Mouse (Mus musculus) kidney, embryonic 14.5 days (tissue): ENCODE measurements around the gene Hipk2. TPM values are rescaled to one million over a fixed set of nuclear protein-coding genes. Genes with fewer than 3 reads are reported as not detected.

Experiments
- ATAC-seq: fragments of 200-750 bp; cut with Nextera tagmentation; 2 replicates; pipeline ENCODE4 v1.8.0; 2017; ENCODE audit warnings: moderate number of reproducible peaks, mild to moderate bottlenecking, moderate TSS enrichment, moderate library complexity; ENCODE audit not compliant: low FRiP score, low TSS enrichment
- H3K27ac ChIP-seq: fragments of 300-500 bp; sonication (generic); 2 replicates; pipeline ENCODE4 v1.5.1; 2014; ENCODE audit warnings: low read depth, mild to moderate bottlenecking, low read length, moderate library complexity, mixed read lengths
- H3K27me3 ChIP-seq: fragments of 300-500 bp; sonication (generic); 2 replicates; pipeline ENCODE4 v1.6.1; 2014; ENCODE audit warnings: mild to moderate bottlenecking, low read length; ENCODE audit not compliant: control insufficient read depth, insufficient read depth
- H3K36me3 ChIP-seq: fragments of 300-500 bp; sonication (generic); 2 replicates; pipeline ENCODE4 v1.6.1; 2014; ENCODE audit warnings: low read length, mixed read lengths; ENCODE audit not compliant: control insufficient read depth, insufficient read depth
- H3K4me1 ChIP-seq: fragments of 300-500 bp; sonication (generic); 2 replicates; pipeline ENCODE4 v1.6.1; 2014; ENCODE audit warnings: low read length, mixed read lengths; ENCODE audit not compliant: control insufficient read depth, insufficient read depth
- H3K4me2 ChIP-seq: fragments of 300-500 bp; sonication (generic); replicated peaks from 2 replicates; pipeline ENCODE4 v1.6.1; 2014; ENCODE audit warnings: low read depth, mild to moderate bottlenecking, low read length
- H3K4me3 ChIP-seq: fragments of 300-500 bp; sonication (generic); 2 replicates; pipeline ENCODE4 v1.5.1; 2014; ENCODE audit warnings: mild to moderate bottlenecking, low read length
- H3K9ac ChIP-seq: fragments of 300-500 bp; sonication (generic); 2 replicates; pipeline ENCODE4 v1.6.1; 2014; ENCODE audit warnings: low read depth, mild to moderate bottlenecking, low read length, moderate library complexity
- H3K9me3 ChIP-seq: fragments of 300-500 bp; sonication (generic); 2 replicates; pipeline ENCODE4 v1.6.1; 2016; ENCODE audit warnings: low read length; ENCODE audit not compliant: control insufficient read depth
- WGBS: fragments of 180-500 bp; shearing (Covaris S2); extraction: QIAGEN DNeasy Blood & Tissue Kit; methylation state at CpG from one replicate; pipeline ENCODE4 v1.1.7; 2014; 5-methylcytosine and 5-hydroxymethylcytosine counted together
- polyA plus RNA-seq: library from polyadenylated mRNA; unstranded; fragments of >200 nt; fragmentation: Nextera tagmentation; extraction: Ambion mirVana; gene quantifications from 2 replicates; pipeline ENCODE4 v1.2.1, GENCODE M21; 2014

Gene Hipk2
- polyA plus RNA-seq, 1 experiment from 2014 or later, result 33.6 TPM

GRCm38 (mm10) chr6:38743351-38743750 lies 132.6 kb downstream of the Hipk2 start:
- WGBS, result 98% methylated on average over 7 of the region's 7 CpGs
- H3K9me3 ChIP-seq, result no peaks in the 10 kb centered on the region
- H3K4me3 ChIP-seq, result no peak overlapping the region
- no peak for ATAC-seq
- no peaks in the 10 kb centered on the region for H3K4me1 ChIP-seq
- H3K9ac ChIP-seq, result no peak overlapping the region
- H3K36me3 ChIP-seq, result peaks cover 75% of the 10 kb centered on the region
- no peaks in the 10 kb centered on the region for H3K27me3 ChIP-seq
- H3K27ac ChIP-seq, result no peak overlapping the region
- H3K4me2 ChIP-seq, result no peak overlapping the region

- Histone ChIP-seq H3K9me3 (no peaks in the 10 kb centered on the region), H3K36me3 (peaks cover 75% of the 10 kb centered on the region)
- 94% methylated on average over 3 of the region's 3 CpGs for WGBS
These were observed 133.5 kb downstream of the Hipk2 start for GRCm38 (mm10) chr6:38742441-38742840.

DNA sequence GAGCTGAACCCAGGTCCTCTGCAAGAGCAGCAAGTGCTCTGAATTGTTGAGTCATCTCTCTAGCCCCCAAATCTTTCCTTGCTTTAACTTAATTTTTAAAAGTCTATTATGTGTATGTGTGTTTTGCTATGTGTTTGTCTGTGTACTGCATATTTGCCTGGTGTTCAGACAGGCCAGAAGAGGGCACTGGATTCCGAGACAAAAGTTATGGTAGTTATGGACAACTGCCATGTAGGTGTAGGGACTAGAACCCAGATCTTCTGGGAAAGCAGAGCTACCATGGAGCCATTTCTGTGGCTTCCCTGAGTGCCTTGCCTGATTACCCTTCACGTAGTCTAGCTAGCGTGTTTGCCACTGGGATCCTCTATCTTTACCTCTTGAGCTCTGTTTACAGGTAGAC lies 134.9 kb downstream of the Hipk2 start:
- Histone ChIP-seq H3K4me2 (no peak overlapping the region), H3K27ac (no peak overlapping the region), H3K9me3 (no peaks in the 10 kb centered on the region), H3K4me1 (no peaks in the 10 kb centered on the region), H3K4me3 (no peak overlapping the region), H3K27me3 (no peaks in the 10 kb centered on the region), H3K9ac (no peak overlapping the region), H3K36me3 (peaks cover 77% of the 10 kb centered on the region)
- WGBS, result 92% methylated on average over 3 of the region's 3 CpGs
- ATAC-seq, result no peak

More at GRCm38 (mm10) chr6:38742441-38742840, 133.5 kb downstream of the Hipk2 start:
- no peaks in the 10 kb centered on the region for H3K27me3 ChIP-seq
- H3K4me1 ChIP-seq, result no peaks in the 10 kb centered on the region
- H3K4me3 ChIP-seq, result no peak overlapping the region
- no peak for ATAC-seq
- no peak overlapping the region for H3K9ac ChIP-seq
- no peak overlapping the region for H3K4me2 ChIP-seq
- H3K27ac ChIP-seq, result no peak overlapping the region

- Histone ChIP-seq H3K36me3 (peaks cover 78% of the 10 kb centered on the region), H3K27ac (no peak overlapping the region), H3K4me2 (no peak overlapping the region), H3K9ac (no peak overlapping the region), H3K4me3 (no peak overlapping the region), H3K9me3 (no peaks in the 10 kb centered on the region), H3K4me1 (no peaks in the 10 kb centered on the region), H3K27me3 (no peaks in the 10 kb centered on the region)
- ATAC-seq, result no peak
- WGBS, result 75% methylated on average over 3 of the region's 3 CpGs
These were observed 136.7 kb downstream of the Hipk2 start for GRCm38 (mm10) chr6:38739266-38739665.

DNA sequence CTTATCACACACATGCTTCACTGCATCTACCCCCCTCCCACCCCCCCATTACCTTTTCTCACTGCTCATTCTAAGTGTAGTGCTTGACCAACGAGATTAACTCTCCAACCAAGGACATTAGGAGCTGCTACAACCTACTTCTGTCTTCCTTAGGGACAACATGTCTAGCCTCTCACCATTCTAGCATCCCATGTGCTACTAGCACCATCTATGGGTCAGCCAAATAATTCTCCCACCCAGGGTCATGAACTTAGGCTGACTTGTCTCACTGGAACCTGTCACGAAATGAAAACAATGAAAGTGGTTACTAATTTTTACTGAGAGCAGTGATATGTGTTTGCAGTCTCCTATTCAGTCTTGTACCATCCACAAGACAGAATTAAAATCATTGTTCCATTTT lies 138.2 kb downstream of the Hipk2 start:
- Histone ChIP-seq H3K4me2 (no peak overlapping the region), H3K9ac (no peak overlapping the region), H3K36me3 (peaks cover 75% of the 10 kb centered on the region), H3K4me1 (no peaks in the 10 kb centered on the region), H3K9me3 (no peaks in the 10 kb centered on the region), H3K27me3 (no peaks in the 10 kb centered on the region), H3K4me3 (no peak overlapping the region), H3K27ac (no peak overlapping the region)
- 62% methylated on average over 2 of the region's 2 CpGs for WGBS
- ATAC-seq, result no peak

GRCm38 (mm10) chr6:38736240-38736639 lies 139.7 kb downstream of the Hipk2 start:
- 25% methylated on average over 4 of the region's 4 CpGs for WGBS
- H3K27ac ChIP-seq, result no peak overlapping the region
- H3K36me3 ChIP-seq, result peaks cover 67% of the 10 kb centered on the region
- no peak overlapping the region for H3K9ac ChIP-seq
- no peaks in the 10 kb centered on the region for H3K9me3 ChIP-seq
- H3K27me3 ChIP-seq, result no peaks in the 10 kb centered on the region
- H3K4me2 ChIP-seq, result no peak overlapping the region
- ATAC-seq, result peak; percentile 62
- H3K4me3 ChIP-seq, result no peak overlapping the region
- H3K4me1 ChIP-seq, result no peaks in the 10 kb centered on the region

DNA sequence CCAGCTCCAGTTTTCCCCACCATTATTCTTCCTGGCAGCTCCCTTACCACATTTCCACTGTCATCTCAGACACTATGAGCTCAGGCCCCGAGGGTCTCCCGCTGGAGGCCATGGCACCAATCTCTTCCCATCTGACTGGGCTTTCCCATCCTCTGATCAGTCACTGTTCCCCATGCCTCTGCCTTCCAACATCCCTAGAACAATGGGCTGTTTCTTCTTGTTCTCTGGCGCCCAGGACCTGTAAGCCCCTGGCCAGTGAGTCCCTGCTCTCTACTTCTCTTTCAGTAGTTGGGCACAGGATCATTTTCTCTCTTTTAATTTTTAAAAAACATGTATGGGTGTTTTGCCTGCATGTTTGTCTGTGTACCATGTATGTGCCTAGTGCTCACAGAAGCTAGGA lies 143.3 kb downstream of the Hipk2 start:
- H3K36me3 ChIP-seq, result peaks cover 61% of the 10 kb centered on the region
- WGBS, result 83% methylated on average over 3 of the region's 3 CpGs

DNA sequence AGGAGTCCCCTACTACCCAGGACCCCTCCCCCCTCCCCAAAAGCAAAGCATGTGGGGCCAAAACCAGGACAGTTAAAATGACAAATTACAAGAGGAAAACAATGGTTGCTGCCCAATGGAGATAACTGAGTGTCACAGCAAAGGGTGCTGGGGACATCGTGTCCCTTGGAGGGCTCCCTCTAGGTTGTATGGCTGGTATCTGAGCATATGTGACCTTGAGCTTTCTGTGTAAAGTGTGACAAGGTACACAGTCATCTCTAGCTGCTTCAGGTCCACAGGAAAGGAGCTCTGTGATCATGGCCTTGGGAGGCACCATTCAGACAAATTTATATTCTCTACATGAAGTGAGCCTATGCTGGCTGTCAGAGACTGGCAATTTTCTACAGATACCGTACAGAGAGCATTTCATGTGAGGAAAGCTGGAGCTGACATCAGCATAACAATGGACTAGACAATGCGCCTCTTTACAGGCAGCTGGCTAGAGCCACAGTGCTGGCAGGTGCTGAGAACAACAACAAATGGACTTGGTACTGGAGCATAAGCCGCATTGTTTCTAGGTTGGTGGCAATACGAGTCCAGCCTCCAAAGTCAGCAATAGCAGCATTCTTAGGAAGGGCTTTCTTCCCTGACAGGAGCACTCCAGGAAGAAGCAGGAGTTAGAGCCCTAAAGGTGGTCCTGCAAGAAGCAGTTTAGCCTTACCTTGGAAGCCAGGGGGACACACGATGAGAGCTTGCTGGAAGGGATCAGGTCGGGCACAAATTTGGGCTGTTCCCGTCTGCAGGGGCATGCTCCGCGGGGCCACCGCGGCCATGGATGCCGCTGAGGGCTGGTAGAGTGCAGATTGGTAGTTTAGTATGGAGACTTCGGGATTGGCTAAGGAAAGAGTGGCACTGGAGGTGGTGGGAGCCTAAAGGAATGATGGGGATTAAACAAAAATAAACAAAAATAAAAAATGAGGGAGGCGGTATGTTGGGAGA lies 145.5 kb downstream of the Hipk2 start:
- no peak overlapping the region for H3K4me3 ChIP-seq
- H3K36me3 ChIP-seq, result peaks cover 49% of the 10 kb centered on the region
- H3K4me1 ChIP-seq, result no peaks in the 10 kb centered on the region
- no peak for ATAC-seq
- H3K27ac ChIP-seq, result no peak overlapping the region
- WGBS, result 85% methylated on average over 15 of the region's 15 CpGs
- H3K9me3 ChIP-seq, result no peaks in the 10 kb centered on the region
- no peak overlapping the region for H3K4me2 ChIP-seq
- H3K27me3 ChIP-seq, result no peaks in the 10 kb centered on the region
- H3K9ac ChIP-seq, result no peak overlapping the region

More for the DNA sequence above, 143.3 kb downstream of the Hipk2 start:
- Histone ChIP-seq H3K4me3 (no peak overlapping the region), H3K27me3 (no peaks in the 10 kb centered on the region), H3K27ac (no peak overlapping the region), H3K4me2 (no peak overlapping the region), H3K9ac (no peak overlapping the region), H3K4me1 (no peaks in the 10 kb centered on the region), H3K9me3 (no peaks in the 10 kb centered on the region)
- ATAC-seq, result no peak

DNA sequence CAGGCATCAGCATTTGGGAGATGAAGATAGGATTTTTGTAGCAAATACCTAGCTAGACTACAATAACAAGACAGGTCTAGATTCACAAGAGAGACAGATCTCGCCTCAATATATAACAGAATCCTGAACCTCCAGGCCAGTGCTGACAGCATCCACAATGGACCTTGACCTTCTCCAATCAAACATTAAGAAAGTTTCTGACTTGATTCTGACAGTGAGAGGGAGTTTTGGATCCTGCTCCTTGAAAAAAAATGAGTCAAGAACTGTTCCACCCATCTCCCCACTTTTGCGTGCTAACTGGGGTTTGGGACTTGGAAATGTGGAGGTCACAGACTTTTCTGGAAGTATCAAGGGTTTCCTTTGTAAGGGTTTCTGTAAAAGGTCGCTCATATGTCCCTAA lies 150.4 kb downstream of the Hipk2 start:
- no peak for ATAC-seq
- WGBS, result 97% methylated on average over 3 of the region's 3 CpGs
- no peaks in the 10 kb centered on the region for H3K27me3 ChIP-seq
- no peak overlapping the region for H3K4me2 ChIP-seq
- H3K36me3 ChIP-seq, result peaks cover 34% of the 10 kb centered on the region
- H3K4me3 ChIP-seq, result no peak overlapping the region
- H3K9me3 ChIP-seq, result no peaks in the 10 kb centered on the region
- no peak overlapping the region for H3K27ac ChIP-seq
- no peaks in the 10 kb centered on the region for H3K4me1 ChIP-seq
- no peak overlapping the region for H3K9ac ChIP-seq
